Mouse (Mus musculus) MEL (cell line): ENCODE data around the gene Rab10. TPM values are rescaled to one million over a fixed set of nuclear protein-coding genes. Genes with fewer than 3 reads are reported as not detected.

Experiments used
- DNase-seq: peaks from one replicate; pipeline ENCODE4 v3.0.0; 2011; ENCODE audit warnings: low read depth, low spot score
- H3K27ac ChIP-seq: 2 replicates; pipeline ENCODE4 v1.5.1; 2012; ENCODE audit warnings: low read depth, mild to moderate bottlenecking, control low read depth, low read length, moderate library complexity; ENCODE audit not compliant: control insufficient read depth
- H3K27me3 ChIP-seq, 2 experiments: fragments of 150-350 bp in 1 of 2; sonication (generic) in 1 of 2; 2 replicates each; pipeline ENCODE4 v1.6.1; 2012; ENCODE audit warnings: low read length in 2 of 2, mild to moderate bottlenecking in 2 of 2, improper control_type of control experiment in 1 of 2, moderate library complexity in 1 of 2; ENCODE audit not compliant: insufficient read depth in 2 of 2, control insufficient read depth in 1 of 2
- H3K36me3 ChIP-seq, 2 experiments: 2 replicates each; pipeline ENCODE4 v1.6.1; 2012 to 2014; ENCODE audit warnings: low read length in 2 of 2, improper control_type of control experiment in 1 of 2, inconsistent platforms in 1 of 2, mild to moderate bottlenecking in 1 of 2; ENCODE audit not compliant: insufficient read depth in 2 of 2, control insufficient read depth in 1 of 2
- H3K4me1 ChIP-seq, 2 experiments: fragments of 150-350 bp in 1 of 2; sonication (generic) in 1 of 2; 2 replicates each; pipeline ENCODE4 v1.6.1; 2012; ENCODE audit warnings: low read length in 2 of 2, improper control_type of control experiment in 1 of 2, mild to moderate bottlenecking in 1 of 2; ENCODE audit not compliant: insufficient read depth in 2 of 2, control insufficient read depth in 1 of 2
- H3K4me3 ChIP-seq, 2 experiments: fragments of 150-350 bp in 1 of 2; sonication (generic) in 1 of 2; 2 replicates each; pipeline ENCODE4 v1.5.1; 2012; ENCODE audit warnings: low read depth in 2 of 2, low read length in 2 of 2, mild to moderate bottlenecking in 2 of 2, moderate library complexity in 2 of 2, control low read depth in 1 of 2, improper control_type of control experiment in 1 of 2; ENCODE audit not compliant: control insufficient read depth in 1 of 2, insufficient read depth in 1 of 2
- H3K79me2 ChIP-seq: 2 replicates; pipeline ENCODE4 v1.6.1; 2012; ENCODE audit warnings: mild to moderate bottlenecking, low read length, moderate library complexity; ENCODE audit not compliant: control insufficient read depth, poor library complexity, insufficient read depth
- H3K9ac ChIP-seq: 2 replicates; pipeline ENCODE4 v1.6.1; 2012; ENCODE audit warnings: low read depth, mild to moderate bottlenecking, control low read depth, low read length, moderate library complexity; ENCODE audit not compliant: control insufficient read depth, poor library complexity, severe bottlenecking
- H3K9me3 ChIP-seq: fragments of 150-350 bp; sonication (generic); replicated peaks from 2 replicates; pipeline ENCODE4 v1.6.1; 2012; ENCODE audit warnings: mild to moderate bottlenecking, low read length, improper control_type of control experiment, moderate library complexity; ENCODE audit not compliant: insufficient read depth
- BHLHE40 ChIP-seq: IDR thresholded peaks from 2 replicates; pipeline ENCODE4 v1.6.1; 2012; ENCODE audit warnings: low read depth, mild to moderate bottlenecking, inconsistent platforms, low read length, improper control_type of control experiment, borderline replicate concordance
- CHD2 ChIP-seq: IDR thresholded peaks from 2 replicates; pipeline ENCODE4 v1.6.1; 2011; ENCODE audit warnings: low read length, improper control_type of control experiment
- CTCF ChIP-seq, 3 experiments: IDR thresholded peaks in 2 of 3; conservative IDR thresholded peaks in 1 of 3; 2 replicates each; pipeline ENCODE4 v1.5.1; 2011 to 2012; ENCODE audit warnings: low read length in 3 of 3, low read depth in 2 of 3, mild to moderate bottlenecking in 2 of 3, improper control_type of control experiment in 1 of 3, inconsistent platforms in 1 of 3, mixed read lengths in 1 of 3, moderate library complexity in 1 of 3; ENCODE audit not compliant: control insufficient read depth in 1 of 3, insufficient read depth in 1 of 3, poor library complexity in 1 of 3, severe bottlenecking in 1 of 3
- E2F4 ChIP-seq: IDR thresholded peaks from 2 replicates; pipeline ENCODE4 v1.6.1; 2011; ENCODE audit warnings: low read depth, low read length, improper control_type of control experiment, borderline replicate concordance
- GATA1 ChIP-seq: IDR thresholded peaks from 2 replicates; pipeline ENCODE4 v1.6.1; 2011; ENCODE audit warnings: low read depth, low read length, improper control_type of control experiment
- MAX ChIP-seq: IDR thresholded peaks from 2 replicates; pipeline ENCODE4 v1.6.1; 2011; ENCODE audit warnings: low read length, improper control_type of control experiment
- MEF2A ChIP-seq: IDR thresholded peaks from 2 replicates; pipeline ENCODE4 v1.6.1; 2014; ENCODE audit warnings: low read depth, mild to moderate bottlenecking, inconsistent platforms, low read length, improper control_type of control experiment; ENCODE audit not compliant: poor library complexity, insufficient replicate concordance, severe bottlenecking; ENCODE audit errors: extremely low read depth
- MYB ChIP-seq: IDR thresholded peaks from 2 replicates; pipeline ENCODE4 v1.6.1; 2011; ENCODE audit warnings: mild to moderate bottlenecking, low read depth, low read length, improper control_type of control experiment
- NRF1 ChIP-seq: IDR thresholded peaks from 2 replicates; pipeline ENCODE4 v1.6.1; 2014; ENCODE audit warnings: low read depth, mild to moderate bottlenecking, inconsistent platforms, low read length, improper control_type of control experiment, moderate library complexity; ENCODE audit not compliant: poor library complexity, insufficient read depth, severe bottlenecking
- POLR2AphosphoS5 ChIP-seq: IDR thresholded peaks from 2 replicates; pipeline ENCODE4 v1.6.1; 2012; ENCODE audit warnings: low read depth, borderline replicate concordance, mild to moderate bottlenecking, inconsistent platforms, low read length, moderate library complexity, mixed read lengths
- RAD21 ChIP-seq: IDR thresholded peaks from 2 replicates; pipeline ENCODE4 v1.6.1; 2011; ENCODE audit warnings: mild to moderate bottlenecking, low read depth, low read length, improper control_type of control experiment
- SIN3A ChIP-seq: IDR thresholded peaks from 2 replicates; pipeline ENCODE4 v1.6.1; 2012; ENCODE audit warnings: low read length, improper control_type of control experiment, inconsistent platforms
- SMC3 ChIP-seq: IDR thresholded peaks from 2 replicates; pipeline ENCODE4 v1.6.1; 2011; ENCODE audit warnings: low read depth, low read length, improper control_type of control experiment
- TAL1 ChIP-seq: IDR thresholded peaks from 2 replicates; pipeline ENCODE4 v1.6.1; 2012; ENCODE audit warnings: mild to moderate bottlenecking, inconsistent platforms, low read length, moderate library complexity, mixed read lengths
- TBP ChIP-seq: IDR thresholded peaks from 2 replicates; pipeline ENCODE4 v1.8.0; 2011; ENCODE audit warnings: low read depth, low read length, improper control_type of control experiment
- TCF12 ChIP-seq: IDR thresholded peaks from 2 replicates; pipeline ENCODE4 v1.6.1; 2014; ENCODE audit warnings: low read depth, mild to moderate bottlenecking, inconsistent platforms, low read length, improper control_type of control experiment, moderate library complexity
- UBTF ChIP-seq: IDR thresholded peaks from 2 replicates; pipeline ENCODE4 v1.6.1; 2012; ENCODE audit warnings: low read depth, mild to moderate bottlenecking, inconsistent platforms, low read length, improper control_type of control experiment, moderate library complexity, borderline replicate concordance; ENCODE audit not compliant: insufficient read depth
- USF1 ChIP-seq: IDR thresholded peaks from 2 replicates; pipeline ENCODE4 v1.6.1; 2014; ENCODE audit warnings: low read depth, mild to moderate bottlenecking, inconsistent platforms, low read length, improper control_type of control experiment, moderate library complexity
- ZC3H11A ChIP-seq: IDR thresholded peaks from 2 replicates; pipeline ENCODE4 v1.6.1; 2012; ENCODE audit warnings: low read depth, mild to moderate bottlenecking, inconsistent platforms, low read length, improper control_type of control experiment
- ZNF384 ChIP-seq: IDR thresholded peaks from 2 replicates; pipeline ENCODE4 v1.6.1; 2012; ENCODE audit warnings: low read depth, mild to moderate bottlenecking, inconsistent platforms, low read length, improper control_type of control experiment
- polyA plus RNA-seq, 2 experiments: library from polyadenylated mRNA; stranded (reverse) in 1 of 2; unstranded in 1 of 2; fragments of >175 nt in 1 of 2; fragments of >200 nt in 1 of 2; gene quantifications; 2 replicates each; pipeline versions ENCODE4 v1.2.1 to v1.2.4; 2012; ENCODE audit warnings: low replicate concordance in 2 of 2, low read depth in 1 of 2; ENCODE audit not compliant: insufficient read length in 2 of 2, insufficient read depth in 1 of 2, missing spikeins in 1 of 2
- total RNA-seq: library from RNA; depleted of rRNA; stranded (reverse); fragments of 300-350 nt; gene quantifications from 2 replicates; pipeline ENCODE4 v1.2.3, GENCODE M21; 2012

The Rab10 gene
- total and polyA plus RNA-seq, 3 experiments: 41.3 to 71.8 (median 67.7) TPM

GRCm38 (mm10) chr12:3270818-3271217, 39.0 kb downstream of the Rab10 start:
- Histone ChIP-seq H3K27ac (no peak overlapping the region), H3K9ac (no peak overlapping the region), H3K4me1 (peaks cover 0 to 3% of the 10 kb centered on the region in 2 experiments; a peak in 2 of 4 replicates), H3K4me3 (no peak overlapping the region), H3K79me2 (peaks cover 51% of the 10 kb centered on the region), H3K36me3 (peaks cover 4 to 10% of the 10 kb centered on the region in 2 experiments), H3K9me3 (no peaks in the 10 kb centered on the region), H3K27me3 (no peaks in the 10 kb centered on the region)
- peak in 1 of 3 experiments; percentile 29; a peak in 3 of 6 replicates for TF ChIP-seq CTCF (IDR thresholded peaks at IDR 0.05 in 2 of 3, conservative IDR thresholded peaks at IDR 0.05 in 1 of 3; ENCODE audit: control insufficient read depth in 1 of 3, insufficient read depth in 1 of 3, low read depth in 2 of 3, low read length in 3 of 3, poor library complexity in 1 of 3, severe bottlenecking in 1 of 3)
- TF ChIP-seq BHLHE40: no peak
- no peak for TF ChIP-seq ZC3H11A
- TF ChIP-seq RAD21: peak; percentile 7; the same call in 1 of the 2 replicates
- no peak for DNase-seq

- H3K36me3 ChIP-seq: peaks cover 12 to 21% of the 10 kb centered on the region in 2 experiments
- H3K79me2 ChIP-seq: peaks cover 53% of the 10 kb centered on the region
- no peaks in the 10 kb centered on the region for H3K9me3 ChIP-seq
- H3K4me3 ChIP-seq: no peak overlapping the region
- H3K27me3 ChIP-seq: no peaks in the 10 kb centered on the region
- no peak overlapping the region for H3K9ac ChIP-seq
- DNase-seq: no peak
- peaks cover 9 to 13% of the 10 kb centered on the region in 2 experiments for H3K4me1 ChIP-seq
- H3K27ac ChIP-seq: no peak overlapping the region
- TF ChIP-seq POLR2AphosphoS5 (no peak), TAL1 (no peak), SIN3A (no peak), MAX (no peak), E2F4 (no peak), NRF1 (no peak), MEF2A (no peak), CHD2 (no peak), BHLHE40 (no peak)
Measured at GRCm38 (mm10) chr12:3267397-3267796, 42.4 kb downstream of the Rab10 start.

GRCm38 (mm10) chr12:3265188-3265587, 44.6 kb downstream of the Rab10 start:
- H3K4me1 ChIP-seq: peaks cover 9 to 13% of the 10 kb centered on the region in 2 experiments
- H3K36me3 ChIP-seq: peaks cover 13 to 21% of the 10 kb centered on the region in 2 experiments
- TF ChIP-seq SMC3: no peak
- TF ChIP-seq MYB: no peak
- TF ChIP-seq MEF2A: no peak
- TF ChIP-seq ZNF384: no peak
- peak; percentile 16; the same call in 1 of the 2 replicates for TF ChIP-seq GATA1
- no peak for TF ChIP-seq UBTF
- peak; percentile 37; the same call in 1 of the 2 replicates for TF ChIP-seq TCF12
- no peak for TF ChIP-seq TBP
- TF ChIP-seq USF1: no peak
- H3K9me3 ChIP-seq: no peaks in the 10 kb centered on the region
- H3K79me2 ChIP-seq: peaks cover 41% of the 10 kb centered on the region
- no peak overlapping the region for H3K9ac ChIP-seq
- H3K4me3 ChIP-seq: no peak overlapping the region
- H3K27me3 ChIP-seq: no peaks in the 10 kb centered on the region
- DNase-seq: no peak
- no peak overlapping the region for H3K27ac ChIP-seq
